Mouse (Mus musculus) skeletal muscle tissue, adult 2 months (tissue): ENCODE results near the gene Fbxl17.

Experiments used
- DNase-seq: peaks from one replicate; pipeline ENCODE4 v3.0.0-alpha.2; 2012; ENCODE audit warnings: low read depth, low spot score

Fbxl17 gene

GRCm38 (mm10) chr17:63110211-63110755, 389.5 kb downstream of the Fbxl17 start:
- no peak for DNase-seq

- DNase-seq, result no peak
These were observed 391.8 kb downstream of the Fbxl17 start for GRCm38 (mm10) chr17:63108035-63108434.

- DNase-seq, result no peak
These were observed 392.3 kb downstream of the Fbxl17 start for GRCm38 (mm10) chr17:63107515-63107914.

- DNase-seq, result no peak
These were observed 404.3 kb downstream of the Fbxl17 start for GRCm38 (mm10) chr17:63095553-63095952.

GRCm38 (mm10) chr17:63095017-63095416, 404.8 kb downstream of the Fbxl17 start:
- DNase-seq, result no peak

- DNase-seq, result no peak
These were observed 406.6 kb downstream of the Fbxl17 start for GRCm38 (mm10) chr17:63093184-63093583.

GRCm38 (mm10) chr17:63092774-63093173, 407.0 kb downstream of the Fbxl17 start:
- no peak for DNase-seq

GRCm38 (mm10) chr17:63090112-63090511, 409.7 kb downstream of the Fbxl17 start:
- DNase-seq, result no peak

GRCm38 (mm10) chr17:63087265-63087664, 412.6 kb downstream of the Fbxl17 start:
- no peak for DNase-seq

- DNase-seq, result no peak
These were observed 413.3 kb downstream of the Fbxl17 start for GRCm38 (mm10) chr17:63086526-63086925.

- DNase-seq, result no peak
These were observed 414.6 kb downstream of the Fbxl17 start for GRCm38 (mm10) chr17:63085227-63085626.

GRCm38 (mm10) chr17:63079087-63079486, 420.7 kb downstream of the Fbxl17 start:
- DNase-seq, result no peak

GRCm38 (mm10) chr17:63077509-63077908, 422.3 kb downstream of the Fbxl17 start:
- no peak for DNase-seq

- DNase-seq, result no peak
These were observed 423.2 kb downstream of the Fbxl17 start for GRCm38 (mm10) chr17:63076661-63077060.

GRCm38 (mm10) chr17:63076037-63076426, 423.8 kb downstream of the Fbxl17 start:
- no peak for DNase-seq

GRCm38 (mm10) chr17:63075091-63076036, 424.5 kb downstream of the Fbxl17 start:
- no peak for DNase-seq

- DNase-seq, result no peak
These were observed 426.5 kb downstream of the Fbxl17 start for GRCm38 (mm10) chr17:63073342-63073741.

- no peak for DNase-seq
These were observed 428.5 kb downstream of the Fbxl17 start for GRCm38 (mm10) chr17:63071134-63071923.

- peak; percentile 12 for DNase-seq
These were observed 429.6 kb downstream of the Fbxl17 start for GRCm38 (mm10) chr17:63070161-63070761.

- DNase-seq, result no peak
These were observed 437.0 kb downstream of the Fbxl17 start for GRCm38 (mm10) chr17:63062785-63063184.

- no peak for DNase-seq
These were observed 438.0 kb downstream of the Fbxl17 start for GRCm38 (mm10) chr17:63061786-63062185.

- DNase-seq, result no peak
These were observed 439.0 kb downstream of the Fbxl17 start for GRCm38 (mm10) chr17:63060814-63061213.
